Mouse (Mus musculus) hindbrain, postnatal 0 days (tissue): Measurements from ENCODE around the gene Bmpr1b. TPM values are rescaled to one million over a fixed set of nuclear protein-coding genes. Genes with fewer than 3 reads are reported as not detected.

Source experiments
- ATAC-seq: fragments of 200-750 bp; cut with Nextera tagmentation; 2 replicates; pipeline ENCODE4 v1.8.0; 2017; ENCODE audit warnings: mild to moderate bottlenecking, moderate TSS enrichment, moderate library complexity
- DNase-seq: peaks from one replicate; pipeline ENCODE4 v3.0.0-alpha.2; 2015; ENCODE audit warnings: low spot score
- H3K27ac ChIP-seq: fragments of 300-500 bp; sonication (generic); 2 replicates; pipeline ENCODE4 v1.5.1; 2014; ENCODE audit warnings: mild to moderate bottlenecking
- H3K27me3 ChIP-seq: fragments of 300-500 bp; sonication (generic); 2 replicates; pipeline ENCODE4 v1.6.1; 2014; ENCODE audit warnings: low read length, mixed read lengths; ENCODE audit not compliant: insufficient read depth
- H3K36me3 ChIP-seq: fragments of 300-500 bp; sonication (generic); 2 replicates; pipeline ENCODE4 v1.6.1; 2014; ENCODE audit warnings: low read length, mixed read lengths; ENCODE audit not compliant: insufficient read depth
- H3K4me1 ChIP-seq: fragments of 300-500 bp; sonication (generic); 2 replicates; pipeline ENCODE4 v1.6.1; 2014; ENCODE audit warnings: antibody characterized with exemption, low read length, mixed read lengths; ENCODE audit not compliant: insufficient read depth
- H3K4me2 ChIP-seq: fragments of 300-500 bp; sonication (generic); 2 replicates; pipeline ENCODE4 v1.6.1; 2014; ENCODE audit warnings: low read depth, mild to moderate bottlenecking, low read length, moderate library complexity, mixed read lengths
- H3K4me3 ChIP-seq: fragments of 300-500 bp; sonication (generic); 2 replicates; pipeline ENCODE4 v1.5.1; 2014; ENCODE audit warnings: low read length
- H3K9ac ChIP-seq: fragments of 300-500 bp; sonication (generic); replicated peaks from 2 replicates; pipeline ENCODE4 v1.6.1; 2014; ENCODE audit warnings: mild to moderate bottlenecking, low read length, moderate library complexity, mixed read lengths
- H3K9me3 ChIP-seq: fragments of 300-500 bp; sonication (generic); 2 replicates; pipeline ENCODE4 v1.6.1; 2016; ENCODE audit warnings: low read length, mixed read lengths
- CTCF ChIP-seq: IDR thresholded peaks from 2 replicates; pipeline ENCODE4 v1.5.1; 2016; ENCODE audit warnings: antibody characterized with exemption, control low read depth, low read depth
- WGBS: fragments of 180-500 bp; shearing (Covaris S2); extraction: QIAGEN DNeasy Blood & Tissue Kit; methylation state at CpG from one replicate; pipeline ENCODE4 v1.1.7; 2014; 5-methylcytosine and 5-hydroxymethylcytosine counted together
- polyA plus RNA-seq: library from polyadenylated mRNA; unstranded; fragments of >200 nt; fragmentation: Nextera tagmentation; extraction: Ambion mirVana; gene quantifications from 2 replicates; pipeline ENCODE4 v1.2.1, GENCODE M21; 2015
- total RNA-seq: library from RNA; depleted of rRNA; stranded (reverse); fragments of >200 nt; gene quantifications from 2 replicates; pipeline ENCODE4 v1.2.3, GENCODE M21; 2014

The Bmpr1b gene
- total and polyA plus RNA-seq, 2 experiments from 2014 or later, result 4.6 to 9.7 TPM

DNA sequence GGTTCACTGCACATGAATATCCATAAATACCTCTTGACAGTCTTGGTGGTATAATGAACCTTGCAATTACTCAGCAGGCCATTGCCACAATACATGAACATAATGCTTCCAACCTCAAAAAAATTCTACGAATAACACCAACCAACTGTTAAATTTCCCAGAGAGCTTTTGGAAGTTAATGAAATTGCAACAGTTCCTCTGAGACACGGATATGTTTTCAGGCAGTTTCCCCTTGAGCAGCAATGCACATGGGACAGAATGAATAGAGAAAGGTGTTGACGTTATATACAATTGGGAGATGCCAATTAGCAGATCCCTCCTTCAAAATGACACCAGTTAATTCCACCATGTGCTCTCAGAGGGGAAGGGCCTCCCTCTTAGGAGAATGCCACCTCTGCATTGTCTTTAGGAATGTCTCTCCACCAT is 225.9 kb downstream of the Bmpr1b start:
- Histone ChIP-seq H3K4me3 (no peak overlapping the region), H3K4me1 (no peaks in the 10 kb centered on the region), H3K27me3 (no peaks in the 10 kb centered on the region), H3K4me2 (no peak overlapping the region), H3K9me3 (no peaks in the 10 kb centered on the region), H3K27ac (no peak overlapping the region), H3K36me3 (no peaks in the 10 kb centered on the region), H3K9ac (no peak overlapping the region)
- ATAC-seq, result no peak
- WGBS, result 26% methylated on average over 3 of the region's 3 CpGs
- no peak for DNase-seq
- no peak for TF ChIP-seq CTCF

DNA sequence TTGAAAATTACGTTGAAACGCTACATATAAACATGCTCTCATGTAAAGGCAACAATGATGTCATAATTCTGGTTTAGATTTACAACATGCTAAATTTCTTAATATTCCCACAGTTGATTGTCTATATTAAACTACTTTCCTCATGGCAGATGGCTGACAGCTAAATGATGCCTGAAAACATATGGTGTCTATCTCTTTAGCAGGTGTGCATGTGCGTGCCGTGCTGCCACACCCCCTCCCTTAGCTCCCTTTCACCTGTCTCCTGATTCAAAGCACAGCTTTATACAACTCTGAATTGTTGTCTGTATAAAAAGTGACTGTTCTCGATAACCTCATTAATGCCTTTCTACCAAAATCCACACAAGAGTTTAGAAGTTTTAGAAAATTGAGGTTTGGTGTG is 229.0 kb downstream of the Bmpr1b start:
- Histone ChIP-seq H3K36me3 (no peaks in the 10 kb centered on the region), H3K9me3 (no peaks in the 10 kb centered on the region), H3K4me3 (no peak overlapping the region), H3K4me2 (no peak overlapping the region), H3K9ac (no peak overlapping the region), H3K4me1 (no peaks in the 10 kb centered on the region; the same call in 1 of the 2 replicates), H3K27ac (no peak overlapping the region), H3K27me3 (no peaks in the 10 kb centered on the region)
- WGBS, result 85% methylated on average over 5 of the region's 5 CpGs
- no peak for ATAC-seq
- no peak for TF ChIP-seq CTCF
- no peak for DNase-seq

GRCm38 (mm10) chr3:141936594-141937272 is 232.5 kb downstream of the Bmpr1b start:
- 18% methylated on average over 16 of the region's 16 CpGs for WGBS
- H3K4me2 ChIP-seq, result peak overlapping the region; percentile 46
- no peak for TF ChIP-seq CTCF
- no peaks in the 10 kb centered on the region for H3K36me3 ChIP-seq
- no peaks in the 10 kb centered on the region; the same call in 1 of the 2 replicates for H3K4me1 ChIP-seq
- no peak overlapping the region for H3K9ac ChIP-seq
- peak overlapping the region; percentile 1; the same call in 1 of the 2 replicates for H3K4me3 ChIP-seq
- peak overlapping the region; percentile 80 for H3K27ac ChIP-seq
- DNase-seq, result peak; percentile 84
- H3K27me3 ChIP-seq, result no peaks in the 10 kb centered on the region
- H3K9me3 ChIP-seq, result no peaks in the 10 kb centered on the region
- ATAC-seq, result peak; percentile 93

GRCm38 (mm10) chr3:141932956-141933355 is 236.3 kb downstream of the Bmpr1b start:
- H3K4me2 ChIP-seq, result no peak overlapping the region
- no peaks in the 10 kb centered on the region for H3K9me3 ChIP-seq
- peak overlapping the region; percentile 52 for H3K27ac ChIP-seq
- no peak overlapping the region for H3K9ac ChIP-seq
- no peaks in the 10 kb centered on the region for H3K36me3 ChIP-seq
- no peaks in the 10 kb centered on the region for H3K27me3 ChIP-seq
- H3K4me1 ChIP-seq, result no peaks in the 10 kb centered on the region; the same call in 1 of the 2 replicates
- ATAC-seq, result peak; percentile 78
- peak; percentile 86 for DNase-seq
- no peak for TF ChIP-seq CTCF
- H3K4me3 ChIP-seq, result no peak overlapping the region
- 37% methylated on average over 3 of the region's 3 CpGs for WGBS

DNA sequence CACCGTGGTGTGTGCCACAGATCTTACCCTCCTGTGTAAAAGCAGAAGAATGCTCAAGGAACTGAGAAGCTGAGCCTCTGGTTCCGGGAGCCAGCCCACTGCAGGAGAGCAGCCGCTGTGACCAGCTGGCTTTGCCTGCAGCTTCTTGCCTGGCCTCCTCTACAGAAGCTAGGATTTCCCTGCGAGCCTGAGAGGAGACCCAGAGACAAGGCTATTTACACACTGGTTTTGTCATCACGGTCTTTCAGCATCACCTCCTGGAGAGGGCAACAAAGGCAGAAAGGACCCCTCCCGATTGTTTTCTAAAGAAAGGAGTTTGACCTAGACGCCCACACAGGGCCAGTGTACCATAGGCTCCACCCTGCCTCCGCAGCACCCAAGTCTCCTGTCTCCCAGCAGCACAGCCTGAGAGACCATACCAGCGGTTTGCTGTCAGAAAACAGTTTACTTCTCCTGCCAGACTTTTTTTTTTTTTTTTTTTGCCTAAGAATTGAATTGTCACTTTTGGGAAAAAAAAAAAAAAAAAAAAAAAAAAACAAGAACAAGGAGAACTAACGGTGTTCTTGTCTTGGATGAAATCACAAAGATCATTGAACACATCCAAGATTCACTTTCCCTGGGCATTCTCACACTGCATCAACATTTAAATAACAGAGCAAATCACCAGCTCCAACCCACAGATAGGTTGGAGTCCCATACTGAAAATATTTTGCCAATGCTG is 237.7 kb downstream of the Bmpr1b start:
- no peaks in the 10 kb centered on the region for H3K27me3 ChIP-seq
- DNase-seq, result peak; percentile 67
- peak overlapping the region; percentile 48 for H3K4me2 ChIP-seq

DNA sequence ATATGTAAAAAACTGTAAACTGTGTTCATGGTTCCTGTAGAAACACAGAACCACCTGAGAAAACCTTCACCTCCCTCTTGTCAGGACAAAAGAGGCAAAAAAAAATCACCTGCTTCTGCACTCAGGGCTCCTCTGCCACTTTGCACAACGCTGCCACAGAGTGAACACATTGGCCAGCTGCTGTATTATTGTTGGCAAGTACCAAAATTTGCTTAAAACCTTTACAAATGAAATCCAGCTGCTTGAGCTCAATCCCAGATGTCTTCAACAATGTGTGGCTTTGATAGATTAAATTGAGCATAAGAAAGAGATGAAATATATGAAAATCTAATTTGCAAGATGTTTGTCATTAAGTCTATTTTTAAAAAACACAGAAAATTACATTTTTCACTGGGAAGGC is 245.8 kb downstream of the Bmpr1b start:
- no peaks in the 10 kb centered on the region for H3K36me3 ChIP-seq
- no peak for DNase-seq
- TF ChIP-seq CTCF, result no peak
- no peak overlapping the region for H3K27ac ChIP-seq
- H3K4me2 ChIP-seq, result no peak overlapping the region
- H3K9ac ChIP-seq, result no peak overlapping the region
- no peaks in the 10 kb centered on the region for H3K9me3 ChIP-seq
- ATAC-seq, result no peak
- WGBS, result 36% methylated on average over 1 of the region's 1 CpGs
- no peak overlapping the region for H3K4me3 ChIP-seq
- H3K4me1 ChIP-seq, result no peaks in the 10 kb centered on the region; the same call in 1 of the 2 replicates
- H3K27me3 ChIP-seq, result no peaks in the 10 kb centered on the region

More for the DNA sequence above, 237.7 kb downstream of the Bmpr1b start:
- peak overlapping the region; percentile 77 for H3K27ac ChIP-seq
- TF ChIP-seq CTCF, result no peak
- 0 out of 2 replicates have a peak overlapping the region, but pooled peaks have one; percentile 33 for H3K9ac ChIP-seq
- peak overlapping the region; percentile 26 for H3K4me3 ChIP-seq
- ATAC-seq, result peak; percentile 78; the same call in 1 of the 2 replicates
- no peaks in the 10 kb centered on the region for H3K9me3 ChIP-seq
- H3K4me1 ChIP-seq, result no peaks in the 10 kb centered on the region; the same call in 1 of the 2 replicates
- H3K36me3 ChIP-seq, result no peaks in the 10 kb centered on the region
- WGBS, result 9% methylated on average over 10 of the region's 10 CpGs
